Mouse (Mus musculus): Measurements from ENCODE around the gene Commd6.
"Not testable (repeated sequence)": the region's sequence is repeated elsewhere in the genome, so short reads cannot be mapped to it uniquely, and the experiment has no call there.

DNA sequence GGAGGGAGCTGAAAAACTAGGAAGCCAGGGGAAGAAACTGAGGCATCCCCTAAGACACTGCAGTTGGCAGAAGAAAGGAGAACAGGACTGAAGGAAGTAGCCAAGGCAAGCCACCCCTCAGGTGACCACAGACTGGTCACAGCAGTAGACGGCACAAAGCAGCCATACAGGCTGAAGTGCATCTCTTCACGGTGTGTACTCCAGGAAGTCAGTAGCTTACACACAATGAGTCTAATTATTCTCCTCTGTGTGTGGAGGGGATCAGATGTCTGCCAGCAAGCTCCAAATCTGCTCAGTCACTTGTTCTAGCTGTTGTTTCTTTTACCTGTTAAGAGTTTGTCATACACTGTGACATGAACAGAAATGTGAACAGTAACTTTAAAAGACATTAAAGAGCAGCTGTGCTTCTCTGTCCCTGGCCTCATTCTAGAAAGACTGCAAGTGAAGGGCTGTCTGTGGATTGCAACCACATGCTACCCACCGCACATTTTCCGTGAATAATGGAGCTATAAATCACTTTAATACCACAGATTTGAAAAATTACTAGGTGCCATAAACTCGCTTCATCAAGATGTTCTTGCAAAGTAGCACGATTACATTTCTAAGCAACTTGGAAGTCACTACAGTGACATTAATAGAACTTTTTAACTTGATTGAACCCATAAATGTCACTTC is 53.0 kb downstream of the Commd6 start:
- not testable (repeated sequence) for TF ChIP-seq CTCF, EP300 (IDR thresholded peaks at IDR 0.05; ENCODE audit: low read depth)
